Mouse (Mus musculus) layer of hippocampus, adult 9-10 months (tissue): ENCODE results near the gene Dmap1.

Experiments used
- DNase-seq: peaks from one replicate; pipeline ENCODE4 v3.0.0; 2022; ENCODE audit warnings: low spot score

Dmap1 gene

GRCm38 (mm10) chr4:117681931-117682461 is at the start of gene Dmap1:
Dmap1 (minus strand) TSS chr4:117682273.
- peak; percentile 79 for DNase-seq

- DNase-seq, result no peak
Observed at GRCm38 (mm10) chr4:117724112-117724511, 42.0 kb upstream of the Dmap1 start, which contains the start of gene Gm12845. Gm12845 (plus strand) TSS chr4:117724412.

- DNase-seq, result no peak
Observed at GRCm38 (mm10) chr4:117713303-117714098, 31.4 kb upstream of the Dmap1 start.

- no peak for DNase-seq
Observed at GRCm38 (mm10) chr4:117712314-117712713, 30.2 kb upstream of the Dmap1 start.

GRCm38 (mm10) chr4:117708780-117709550 is 26.9 kb upstream of the Dmap1 start:
- DNase-seq, result no peak

- peak; percentile 43 for DNase-seq
Observed at GRCm38 (mm10) chr4:117705361-117705760, 23.3 kb upstream of the Dmap1 start.

- DNase-seq, result no peak
Observed at GRCm38 (mm10) chr4:117686354-117686753, 4.3 kb upstream of the Dmap1 start.

GRCm38 (mm10) chr4:117683048-117683768 is 1.1 kb upstream of the Dmap1 start:
- DNase-seq, result no peak

- DNase-seq, result no peak
Observed at GRCm38 (mm10) chr4:117682463-117682862, 390 bp upstream of the Dmap1 start.

GRCm38 (mm10) chr4:117680963-117681362 is 1.1 kb downstream of the Dmap1 start:
- DNase-seq, result no peak

GRCm38 (mm10) chr4:117676903-117677302 is 5.2 kb downstream of the Dmap1 start:
- DNase-seq, result peak; percentile 44

- no peak for DNase-seq
Observed at GRCm38 (mm10) chr4:117673901-117674300, 8.2 kb downstream of the Dmap1 start.

- DNase-seq, result no peak
Observed at GRCm38 (mm10) chr4:117672042-117672441, 10.0 kb downstream of the Dmap1 start.

- no peak for DNase-seq
Observed at GRCm38 (mm10) chr4:117669874-117670273, 12.2 kb downstream of the Dmap1 start.

- DNase-seq, result no peak
Observed at GRCm38 (mm10) chr4:117666054-117666453, 16.0 kb downstream of the Dmap1 start.

GRCm38 (mm10) chr4:117665531-117665930 is 16.5 kb downstream of the Dmap1 start:
- no peak for DNase-seq

GRCm38 (mm10) chr4:117664411-117665137 is 17.5 kb downstream of the Dmap1 start:
- no peak for DNase-seq

GRCm38 (mm10) chr4:117660001-117660400 is 22.1 kb downstream of the Dmap1 start:
- no peak for DNase-seq

- no peak for DNase-seq
Observed at GRCm38 (mm10) chr4:117658582-117659444, 23.3 kb downstream of the Dmap1 start.

- DNase-seq, result peak; percentile 75
Observed at GRCm38 (mm10) chr4:117657646-117658045, 24.4 kb downstream of the Dmap1 start.
